ENCODE assay signal across 11 mouse cellular contexts in genomic region chr8:106818626-106819515, GRCm38 (mm10). TPM values are rescaled to one million over a fixed set of nuclear protein-coding genes. Genes with fewer than 3 reads are reported as not detected.
DNase-seq lines count a peak whose midpoint lies in the region; ATAC-seq and TF ChIP-seq lines count a peak whose summit lies in the region.
"Had no signal": no experiment of that assay in that cellular context is flagged by ENCODE, and none has a peak within 500 bp of the region (broad histone marks: within the 10 kb centered on the region; RNA-seq: fewer than 3 reads in every experiment).

No protein-coding gene starts in this region.

- no peak overlapping the region for H3K9ac ChIP-seq in hindbrain, embryonic 14.5 days
- H3K9ac ChIP-seq in hindbrain, embryonic 11.5 days (ENCODE audit: low read depth, low read length): no peak overlapping the region
- H3K9ac ChIP-seq in neural tube, embryonic 15.5 days (replicated peaks): no peak overlapping the region
- no peak overlapping the region for H3K9ac ChIP-seq in embryonic facial prominence, embryonic 15.5 days
- no peak overlapping the region for H3K9ac ChIP-seq in stomach, postnatal 0 days (ENCODE audit: low read length)
- H3K9ac ChIP-seq: limb, embryonic 13.5 days; liver, postnatal 0 days had no signal

- no peak for TF ChIP-seq CTCF in stomach, postnatal 0 days (IDR thresholded peaks at IDR 0.05; ENCODE audit: low read depth)

- no peak for ATAC-seq in hindbrain, embryonic 14.5 days (ENCODE audit: low FRiP score)
- no peak for ATAC-seq in hindbrain, embryonic 11.5 days (ENCODE audit: low FRiP score)
- ATAC-seq in neural tube, embryonic 15.5 days (ENCODE audit: low FRiP score): no peak
- no peak for ATAC-seq in embryonic facial prominence, embryonic 15.5 days (ENCODE audit: insufficient number of reproducible peaks, low FRiP score, low TSS enrichment, low read depth)
- ATAC-seq in stomach, postnatal 0 days (ENCODE audit: low FRiP score, low TSS enrichment): peak; percentile 40; the same call in 1 of the 2 replicates
- ATAC-seq: liver, postnatal 0 days had no signal

- H3K9me3 ChIP-seq in hindbrain, embryonic 14.5 days (ENCODE audit: control insufficient read depth, low read length): no peaks in the 10 kb centered on the region
- no peaks in the 10 kb centered on the region for H3K9me3 ChIP-seq in hindbrain, embryonic 11.5 days (ENCODE audit: control insufficient read depth, low read length)
- no peaks in the 10 kb centered on the region for H3K9me3 ChIP-seq in neural tube, embryonic 15.5 days (replicated peaks)
- no peaks in the 10 kb centered on the region for H3K9me3 ChIP-seq in embryonic facial prominence, embryonic 15.5 days (replicated peaks)
- no peaks in the 10 kb centered on the region for H3K9me3 ChIP-seq in stomach, postnatal 0 days (ENCODE audit: control insufficient read depth, low read length)
- H3K9me3 ChIP-seq: limb, embryonic 13.5 days had no signal

- H3K27me3 ChIP-seq in hindbrain, embryonic 14.5 days (ENCODE audit: control insufficient read depth, insufficient read depth, low read length): no peaks in the 10 kb centered on the region
- H3K27me3 ChIP-seq in hindbrain, embryonic 11.5 days (ENCODE audit: control insufficient read depth, insufficient read depth, low read length): no peaks in the 10 kb centered on the region
- H3K27me3 ChIP-seq in neural tube, embryonic 15.5 days (replicated peaks): no peaks in the 10 kb centered on the region
- no peaks in the 10 kb centered on the region for H3K27me3 ChIP-seq in embryonic facial prominence, embryonic 15.5 days
- H3K27me3 ChIP-seq in stomach, postnatal 0 days (ENCODE audit: control insufficient read depth, insufficient read depth, low read length): no peaks in the 10 kb centered on the region
- H3K27me3 ChIP-seq: limb, embryonic 13.5 days had no signal

- H3K4me3 ChIP-seq in hindbrain, embryonic 14.5 days (replicated peaks; ENCODE audit: low read length): no peak overlapping the region
- no peak overlapping the region for H3K4me3 ChIP-seq in hindbrain, embryonic 11.5 days (ENCODE audit: low read depth, low read length)
- no peak overlapping the region for H3K4me3 ChIP-seq in neural tube, embryonic 15.5 days (replicated peaks)
- no peak overlapping the region for H3K4me3 ChIP-seq in embryonic facial prominence, embryonic 15.5 days (replicated peaks)
- no peak overlapping the region for H3K4me3 ChIP-seq in stomach, postnatal 0 days (ENCODE audit: low read depth, low read length)
- H3K4me3 ChIP-seq: limb, embryonic 13.5 days had no signal

- peaks cover 11% of the 10 kb centered on the region for H3K4me1 ChIP-seq in hindbrain, embryonic 14.5 days (replicated peaks; ENCODE audit: control insufficient read depth, insufficient read depth, low read length)
- no peaks in the 10 kb centered on the region for H3K4me1 ChIP-seq in hindbrain, embryonic 11.5 days (replicated peaks; ENCODE audit: control insufficient read depth, insufficient read depth, low read length)
- peaks cover 15% of the 10 kb centered on the region for H3K4me1 ChIP-seq in neural tube, embryonic 15.5 days
- peaks cover 20% of the 10 kb centered on the region for H3K4me1 ChIP-seq in embryonic facial prominence, embryonic 15.5 days
- 0 out of 2 replicates have a peak, but pooled peaks cover 6% of the 10 kb centered on the region for H3K4me1 ChIP-seq in stomach, postnatal 0 days (replicated peaks; ENCODE audit: control insufficient read depth, insufficient read depth)

- WGBS in hindbrain, embryonic 14.5 days: 75% methylated on average over 17 of the region's 17 CpGs
- WGBS in hindbrain, embryonic 11.5 days: 81% methylated on average over 17 of the region's 17 CpGs
- WGBS in neural tube, embryonic 15.5 days: 69% methylated on average over 17 of the region's 17 CpGs
- 70% methylated on average over 17 of the region's 17 CpGs for WGBS in embryonic facial prominence, embryonic 15.5 days
- 71% methylated on average over 17 of the region's 17 CpGs for WGBS in stomach, postnatal 0 days

- DNase-seq in hindbrain, embryonic 14.5 days (ENCODE audit: low spot score): no peak
- DNase-seq in hindbrain, embryonic 11.5 days (ENCODE audit: low spot score): no peak
- DNase-seq in neural tube, embryonic 10.5 days (ENCODE audit: extremely low spot score, low spot score): no peak
- no peak for DNase-seq in stomach, postnatal 0 days (ENCODE audit: low spot score)
- DNase-seq in spleen, postnatal 36 days (ENCODE audit: low spot score in 2 of 2): no peak
- DNase-seq in retina, postnatal 1 day: no peak
- DNase-seq: cerebellum, adult 2 months; liver, postnatal 0 days had no signal

- TF ChIP-seq EP300 in stomach, postnatal 0 days (optimal IDR thresholded peaks at IDR 0.05): no peak

- no peaks in the 10 kb centered on the region for H3K36me3 ChIP-seq in hindbrain, embryonic 14.5 days (replicated peaks; ENCODE audit: control insufficient read depth, insufficient read depth)
- no peaks in the 10 kb centered on the region for H3K36me3 ChIP-seq in hindbrain, embryonic 11.5 days (ENCODE audit: control insufficient read depth, insufficient read depth, low read length)
- H3K36me3 ChIP-seq in neural tube, embryonic 15.5 days: no peaks in the 10 kb centered on the region
- no peaks in the 10 kb centered on the region for H3K36me3 ChIP-seq in embryonic facial prominence, embryonic 15.5 days
- no peaks in the 10 kb centered on the region; the same call in 1 of the 2 replicates for H3K36me3 ChIP-seq in stomach, postnatal 0 days (ENCODE audit: control insufficient read depth, insufficient read depth, low read length)

- peak overlapping the region; percentile 49; the same call in 1 of the 2 replicates for H3K27ac ChIP-seq in hindbrain, embryonic 14.5 days
- no peak overlapping the region for H3K27ac ChIP-seq in hindbrain, embryonic 11.5 days (ENCODE audit: low read depth, low read length)
- H3K27ac ChIP-seq in neural tube, embryonic 15.5 days (replicated peaks): peak overlapping the region; percentile 48; the same call in 1 of the 2 replicates
- H3K27ac ChIP-seq in embryonic facial prominence, embryonic 15.5 days (replicated peaks): peak overlapping the region; percentile 53
- peak overlapping the region; percentile 59; the same call in 1 of the 2 replicates for H3K27ac ChIP-seq in stomach, postnatal 0 days (replicated peaks)
- H3K27ac ChIP-seq: limb, embryonic 13.5 days had no signal

- no peak overlapping the region for H3K4me2 ChIP-seq in hindbrain, embryonic 14.5 days (replicated peaks)
- no peak overlapping the region for H3K4me2 ChIP-seq in hindbrain, embryonic 11.5 days (replicated peaks; ENCODE audit: low read depth, low read length)
- H3K4me2 ChIP-seq in neural tube, embryonic 15.5 days: no peak overlapping the region
- H3K4me2 ChIP-seq in embryonic facial prominence, embryonic 15.5 days (replicated peaks): no peak overlapping the region
- H3K4me2 ChIP-seq in stomach, postnatal 0 days (replicated peaks; ENCODE audit: low read depth): no peak overlapping the region
- H3K4me2 ChIP-seq: limb, embryonic 13.5 days had no signal

RNA-seq across cellular contexts. Expression of gene Has3, which starts 51.2 kb away (rescaled TPM):
- polyA plus RNA-seq in hindbrain, embryonic 14.5 days (2014; fragmentation: Nextera tagmentation; extraction: Ambion mirVana): 1.2 and 1.7 TPM in 2 replicates
- polyA plus RNA-seq in hindbrain, embryonic 11.5 days (2014; fragmentation: Nextera tagmentation; extraction: Ambion mirVana): 0.29 and 0.39 TPM in 2 replicates
- 1.6 and 2.2 TPM in 2 replicates for polyA plus RNA-seq in neural tube, embryonic 15.5 days (2015; fragmentation: Nextera tagmentation; extraction: Ambion mirVana)
- polyA plus RNA-seq in embryonic facial prominence, embryonic 15.5 days (2015; fragmentation: Nextera tagmentation; extraction: Ambion mirVana): 1.3 TPM in 2 replicates
- polyA plus RNA-seq in stomach, postnatal 0 days (2015; fragmentation: Nextera tagmentation; extraction: Ambion mirVana): 0.28 and 0.40 TPM in 2 replicates
